Comparison of ENCODE assay signal across 22 mouse cellular contexts in the genomic region with DNA sequence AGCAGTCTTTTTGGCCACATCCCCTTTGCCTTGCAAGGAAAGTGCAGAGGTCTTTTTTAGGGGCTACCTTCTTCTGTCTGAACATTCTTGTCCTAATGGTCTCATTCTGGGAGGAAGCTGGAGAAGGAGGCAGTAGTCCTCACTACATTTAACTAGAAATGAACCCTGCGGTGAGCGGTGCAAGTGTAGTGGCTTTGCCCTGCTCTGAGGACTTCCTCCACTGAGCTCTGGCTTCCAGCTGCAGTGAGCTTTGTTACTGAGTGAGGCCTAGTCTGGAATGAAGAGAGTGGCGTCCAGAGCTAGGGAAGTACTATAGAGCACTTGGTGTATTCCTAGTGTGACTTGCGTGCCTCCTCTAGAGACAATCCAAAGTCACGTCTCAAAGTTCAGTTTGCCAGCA.
"Had no signal": no experiment of that assay in that cellular context is flagged by ENCODE, and none has a peak within 500 bp of the region (broad histone marks: within the 10 kb centered on the region; RNA-seq: fewer than 3 reads in every experiment).

No protein-coding gene starts in this region.

- H3K9ac ChIP-seq: liver, embryonic 15.5 days; liver, postnatal 0 days; lung, embryonic 15.5 days; midbrain, embryonic 13.5 days; neural tube, embryonic 13.5 days; neural tube, embryonic 15.5 days; stomach, embryonic 15.5 days had no signal

- H3K4me1 ChIP-seq: liver, embryonic 15.5 days; lung, embryonic 15.5 days; midbrain, embryonic 13.5 days; neural tube, embryonic 13.5 days; neural tube, embryonic 15.5 days; stomach, embryonic 15.5 days had no signal

- H3K27me3 ChIP-seq: liver, embryonic 15.5 days; lung, embryonic 15.5 days; midbrain, embryonic 13.5 days; neural tube, embryonic 13.5 days; neural tube, embryonic 15.5 days; stomach, embryonic 15.5 days had no signal

- H3K9me3 ChIP-seq: liver, embryonic 15.5 days; lung, embryonic 15.5 days; midbrain, embryonic 10.5 days; midbrain, embryonic 13.5 days; neural tube, embryonic 13.5 days; neural tube, embryonic 15.5 days; stomach, embryonic 15.5 days had no signal

- ATAC-seq: liver, postnatal 0 days; lung, postnatal 0 days; midbrain, embryonic 13.5 days; midbrain, embryonic 16.5 days had no signal

- H3K4me3 ChIP-seq: liver, embryonic 15.5 days; lung, embryonic 15.5 days; midbrain, embryonic 10.5 days; midbrain, embryonic 13.5 days; myocyte; neural tube, embryonic 13.5 days; neural tube, embryonic 15.5 days; stomach, embryonic 15.5 days had no signal

- H3K4me2 ChIP-seq: liver, embryonic 15.5 days; lung, embryonic 15.5 days; midbrain, embryonic 13.5 days; neural tube, embryonic 13.5 days; neural tube, embryonic 15.5 days; stomach, embryonic 15.5 days had no signal

- DNase-seq: liver, postnatal 0 days; lung, adult 2 months; lung, postnatal 14 days; lung, postnatal 36 days; retina, postnatal 1 day; right cerebral cortex, adult 18-20 months; right cerebral cortex, postnatal 25 days; right cerebral cortex, postnatal 4 days; thymus, postnatal 14 days; thymus, postnatal 36 days had no signal

- H3K36me3 ChIP-seq: liver, embryonic 15.5 days; lung, embryonic 15.5 days; midbrain, embryonic 10.5 days; neural tube, embryonic 15.5 days had no signal

- H3K27ac ChIP-seq: liver, embryonic 15.5 days; lung, embryonic 15.5 days; macrophage; midbrain, embryonic 10.5 days; midbrain, embryonic 13.5 days; neural tube, embryonic 13.5 days; neural tube, embryonic 15.5 days; stomach, embryonic 15.5 days; stomach, postnatal 0 days had no signal
